ENCODE assay signal across 10 mouse cellular contexts in the genomic region with DNA sequence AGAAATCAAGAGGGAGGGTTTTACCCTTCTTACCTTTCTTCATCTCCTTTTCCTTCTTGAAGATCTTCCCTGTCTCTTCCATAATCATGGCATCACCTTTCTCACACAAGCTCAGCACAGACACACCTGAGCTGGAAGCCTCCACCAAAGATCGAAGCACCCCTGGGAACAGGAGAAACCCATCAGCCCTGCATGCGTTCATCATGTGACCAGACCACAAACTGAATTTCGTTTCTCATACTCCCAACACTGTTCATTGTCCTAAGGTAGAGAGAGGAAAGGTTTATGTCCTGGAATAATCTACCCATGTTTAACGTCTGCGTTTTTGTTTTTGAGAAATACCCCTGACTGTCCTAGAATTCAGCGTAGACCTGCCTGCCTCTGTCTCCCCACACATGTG. TPM values are rescaled to one million over a fixed set of nuclear protein-coding genes. Genes with fewer than 3 reads are reported as not detected.
DNase-seq lines count a peak whose midpoint lies in the region; ATAC-seq and TF ChIP-seq lines count a peak whose summit lies in the region.
"Had no signal": no experiment of that assay in that cellular context is flagged by ENCODE, and none has a peak within 500 bp of the region (broad histone marks: within the 10 kb centered on the region; RNA-seq: fewer than 3 reads in every experiment).

No protein-coding gene starts in this region.

- H3K79me2 ChIP-seq in myocyte (ENCODE audit: control insufficient read depth, insufficient read depth), result peaks cover 32% of the 10 kb centered on the region

- no peak for DNase-seq in forebrain, embryonic 10.5 days (ENCODE audit: extremely low spot score, low spot score)
- no peak for DNase-seq in liver, embryonic 11.5 days (ENCODE audit: low spot score)
- no peak for DNase-seq in liver
- no peak for DNase-seq in left cerebral cortex, postnatal 25 days (ENCODE audit: low spot score in 2 of 2)
- DNase-seq in layer of hippocampus, postnatal 14 days (ENCODE audit: low spot score in 2 of 2), result no peak
- DNase-seq: embryo, embryonic 11 days; lung, postnatal 14 days had no signal

- 93% methylated on average over 6 of the region's 6 CpGs for WGBS in forebrain, embryonic 10.5 days
- WGBS in forebrain, embryonic 16.5 days, result 94% methylated on average over 6 of the region's 6 CpGs
- 87% methylated on average over 6 of the region's 6 CpGs for WGBS in liver, embryonic 11.5 days
- WGBS in forebrain, embryonic 13.5 days, result 89% methylated on average over 6 of the region's 6 CpGs

- peaks cover 33% of the 10 kb centered on the region for H3K4me1 ChIP-seq in forebrain, embryonic 10.5 days
- peaks cover 16% of the 10 kb centered on the region for H3K4me1 ChIP-seq in forebrain, embryonic 16.5 days (replicated peaks; ENCODE audit: control insufficient read depth, insufficient read depth, low read length)
- H3K4me1 ChIP-seq in liver, embryonic 11.5 days (replicated peaks; ENCODE audit: control insufficient read depth, insufficient read depth, low read length), result peaks cover 9% of the 10 kb centered on the region; the same call in 1 of the 2 replicates
- peaks cover 23% of the 10 kb centered on the region for H3K4me1 ChIP-seq in forebrain, embryonic 13.5 days

- H3K27me3 ChIP-seq in forebrain, embryonic 10.5 days (ENCODE audit: poor library complexity, severe bottlenecking), result no peaks in the 10 kb centered on the region
- H3K27me3 ChIP-seq in forebrain, embryonic 16.5 days (replicated peaks; ENCODE audit: control insufficient read depth, insufficient read depth, low read length), result no peaks in the 10 kb centered on the region
- H3K27me3 ChIP-seq in liver, embryonic 11.5 days (replicated peaks; ENCODE audit: control insufficient read depth, insufficient read depth, low read length), result no peaks in the 10 kb centered on the region
- H3K27me3 ChIP-seq in forebrain, embryonic 13.5 days, result no peaks in the 10 kb centered on the region
- no peaks in the 10 kb centered on the region for H3K27me3 ChIP-seq in myocyte (ENCODE audit: control insufficient read depth, insufficient read depth, insufficient read length)

- no peak overlapping the region for H3K4me2 ChIP-seq in forebrain, embryonic 16.5 days (ENCODE audit: low read length)
- peak overlapping the region; percentile 76 for H3K4me2 ChIP-seq in liver, embryonic 11.5 days
- H3K4me2 ChIP-seq in forebrain, embryonic 13.5 days, result peak overlapping the region; percentile 94
- peak overlapping the region; percentile 93 for H3K4me2 ChIP-seq in myocyte (ENCODE audit: low read depth)

- no peaks in the 10 kb centered on the region for H3K9me3 ChIP-seq in forebrain, embryonic 10.5 days
- no peaks in the 10 kb centered on the region for H3K9me3 ChIP-seq in forebrain, embryonic 16.5 days (ENCODE audit: control insufficient read depth, low read length)
- H3K9me3 ChIP-seq in liver, embryonic 11.5 days (ENCODE audit: control insufficient read depth, low read length), result no peaks in the 10 kb centered on the region
- no peaks in the 10 kb centered on the region for H3K9me3 ChIP-seq in forebrain, embryonic 13.5 days (replicated peaks)

- H3K9ac ChIP-seq in forebrain, embryonic 16.5 days (replicated peaks; ENCODE audit: low read depth, low read length), result no peak overlapping the region
- peak overlapping the region; percentile 8; the same call in 1 of the 2 replicates for H3K9ac ChIP-seq in liver, embryonic 11.5 days (ENCODE audit: low read depth, low read length)
- H3K9ac ChIP-seq in forebrain, embryonic 13.5 days, result peak overlapping the region; percentile 96

- H3K4me3 ChIP-seq in forebrain, embryonic 10.5 days, result peak overlapping the region; percentile 73; the same call in 1 of the 2 replicates
- no peak overlapping the region for H3K4me3 ChIP-seq in forebrain, embryonic 16.5 days (replicated peaks; ENCODE audit: low read length)
- peak overlapping the region; percentile 91 for H3K4me3 ChIP-seq in liver, embryonic 11.5 days (ENCODE audit: low read depth, low read length)
- 0 out of 2 replicates have a peak overlapping the region, but pooled peaks have one; percentile 90 for H3K4me3 ChIP-seq in forebrain, embryonic 13.5 days
- peak overlapping the region; percentile 98 for H3K4me3 ChIP-seq in myocyte

- TF ChIP-seq POLR2A in myocyte (IDR thresholded peaks at IDR 0.05; ENCODE audit: insufficient read length, low read depth), result no peak

- intact Hi-C loops in left cerebral cortex, postnatal 25 days (cut with DNase I), result no loop called here

- H3K36me3 ChIP-seq in forebrain, embryonic 10.5 days (replicated peaks), result peaks cover 55% of the 10 kb centered on the region
- H3K36me3 ChIP-seq in forebrain, embryonic 16.5 days (ENCODE audit: control insufficient read depth, insufficient read depth), result peaks cover 29% of the 10 kb centered on the region
- H3K36me3 ChIP-seq in liver, embryonic 11.5 days (ENCODE audit: control insufficient read depth, insufficient read depth, low read length), result peaks cover 42% of the 10 kb centered on the region
- peaks cover 52% of the 10 kb centered on the region for H3K36me3 ChIP-seq in forebrain, embryonic 13.5 days (ENCODE audit: poor library complexity, severe bottlenecking)
- H3K36me3 ChIP-seq in myocyte (ENCODE audit: control insufficient read depth, insufficient read depth), result peaks cover 45% of the 10 kb centered on the region

- no peak for ATAC-seq in forebrain, embryonic 16.5 days
- ATAC-seq in liver, embryonic 11.5 days (replicated peaks; ENCODE audit: low FRiP score), result no peak
- no peak for ATAC-seq in forebrain, embryonic 13.5 days

- H3K27ac ChIP-seq in forebrain, embryonic 10.5 days, result no peak overlapping the region
- no peak overlapping the region for H3K27ac ChIP-seq in forebrain, embryonic 16.5 days (ENCODE audit: low read length)
- H3K27ac ChIP-seq in liver, embryonic 11.5 days (ENCODE audit: low read depth, low read length), result no peak overlapping the region
- H3K27ac ChIP-seq in forebrain, embryonic 13.5 days, result no peak overlapping the region

- no peak overlapping the region for H3ac ChIP-seq in myocyte (ENCODE audit: control insufficient read depth, insufficient read length)

TF ChIP-seq in myocyte, 11 proteins besides CTCF, POLR2A, EP300 and RAD21:
- TF ChIP-seq TCF12 (IDR thresholded peaks at IDR 0.05; ENCODE audit: insufficient read depth, poor library complexity, severe bottlenecking), result no peak
- TF ChIP-seq MYOG (IDR thresholded peaks at IDR 0.05; ENCODE audit: control insufficient read depth in 1 of 3, insufficient read depth in 1 of 3, insufficient read length in 2 of 3, low read depth in 2 of 3), result no peak
- no peak for TF ChIP-seq MYOD1 (IDR thresholded peaks at IDR 0.05; ENCODE audit: control insufficient read depth in 1 of 3, insufficient read length in 2 of 3, low read depth in 2 of 3)
- no peak for TF ChIP-seq TCF3 (IDR thresholded peaks at IDR 0.05; ENCODE audit: insufficient read length, low read depth)
- TF ChIP-seq CEBPB (IDR thresholded peaks at IDR 0.05; ENCODE audit: insufficient read depth, poor library complexity, severe bottlenecking), result no peak

RNA-seq across cellular contexts. Expression of a gene that starts 2.2 kb away (rescaled TPM):
- polyA plus RNA-seq in forebrain, embryonic 10.5 days (2016; fragmentation: Nextera tagmentation; extraction: Ambion mirVana), result 298 and 302 TPM in 2 replicates
- 149 and 152 TPM in 2 replicates for polyA plus RNA-seq in forebrain, embryonic 16.5 days (2015; fragmentation: Nextera tagmentation; extraction: Ambion mirVana)
- 384 and 397 TPM in 2 replicates for polyA plus RNA-seq in liver, embryonic 11.5 days (2014; fragmentation: Nextera tagmentation; extraction: Ambion mirVana)
- polyA plus RNA-seq in forebrain, embryonic 13.5 days (2015; fragmentation: Nextera tagmentation; extraction: Ambion mirVana), result 173 and 186 TPM in 2 replicates
- polyA plus RNA-seq in myocyte (2012; fragmentation: generic; extraction: Trizol), result 127 TPM
- 10 to 100 TPM; 56.7 to 62.7 TPM for total RNA-seq in left cerebral cortex, postnatal 25 days (2021)
- 10 to 100 TPM; 72.9 to 74.1 TPM for total RNA-seq in layer of hippocampus, postnatal 14 days (2021)

RNA-seq across cellular contexts. Expression of a gene that starts 14.4 kb away (rescaled TPM):
- 3,608 and 3,665 TPM in 2 replicates for polyA plus RNA-seq in forebrain, embryonic 10.5 days (2016; fragmentation: Nextera tagmentation; extraction: Ambion mirVana)
- 2,032 and 2,064 TPM in 2 replicates for polyA plus RNA-seq in forebrain, embryonic 16.5 days (2015; fragmentation: Nextera tagmentation; extraction: Ambion mirVana)
- 3,476 and 3,859 TPM in 2 replicates for polyA plus RNA-seq in liver, embryonic 11.5 days (2014; fragmentation: Nextera tagmentation; extraction: Ambion mirVana)
- polyA plus RNA-seq in forebrain, embryonic 13.5 days (2015; fragmentation: Nextera tagmentation; extraction: Ambion mirVana), result 2,951 and 3,131 TPM in 2 replicates
- polyA plus RNA-seq in myocyte (2012; fragmentation: generic; extraction: Trizol), result 12,553 TPM
- 1,000 to 10,000 TPM; 1,545 to 1,604 TPM for total RNA-seq in left cerebral cortex, postnatal 25 days (2021)
- 1,000 to 10,000 TPM; 1,911 to 2,072 TPM for total RNA-seq in layer of hippocampus, postnatal 14 days (2021)

RNA-seq across cellular contexts. Expression of a gene that starts 16.0 kb away (rescaled TPM):
- 11.8 and 14.0 TPM in 2 replicates for polyA plus RNA-seq in forebrain, embryonic 10.5 days (2016; fragmentation: Nextera tagmentation; extraction: Ambion mirVana)
- 20.9 and 21.7 TPM in 2 replicates for polyA plus RNA-seq in forebrain, embryonic 16.5 days (2015; fragmentation: Nextera tagmentation; extraction: Ambion mirVana)
- 9.9 and 11.1 TPM in 2 replicates for polyA plus RNA-seq in liver, embryonic 11.5 days (2014; fragmentation: Nextera tagmentation; extraction: Ambion mirVana)
- 18.3 and 19.4 TPM in 2 replicates for polyA plus RNA-seq in forebrain, embryonic 13.5 days (2015; fragmentation: Nextera tagmentation; extraction: Ambion mirVana)
- 13.8 TPM for polyA plus RNA-seq in myocyte (2012; fragmentation: generic; extraction: Trizol)
- 10 to 100 TPM; 13.2 to 13.5 TPM for total RNA-seq in left cerebral cortex, postnatal 25 days (2021)
- total RNA-seq in layer of hippocampus, postnatal 14 days (2021), result 10 to 100 TPM in 1 of 2 experiments, 1 to 10 TPM in 1; 9.1 to 12.0 TPM

RNA-seq across cellular contexts. Expression of a gene that starts 25.9 kb away (rescaled TPM):
- 3.0 and 3.1 TPM in 2 replicates for polyA plus RNA-seq in forebrain, embryonic 10.5 days (2016; fragmentation: Nextera tagmentation; extraction: Ambion mirVana)
- polyA plus RNA-seq in forebrain, embryonic 16.5 days (2015; fragmentation: Nextera tagmentation; extraction: Ambion mirVana), result 0.46 and 0.62 TPM in 2 replicates
- polyA plus RNA-seq in liver, embryonic 11.5 days (2014; fragmentation: Nextera tagmentation; extraction: Ambion mirVana), result 3.0 and 3.7 TPM in 2 replicates
- polyA plus RNA-seq in forebrain, embryonic 13.5 days (2015; fragmentation: Nextera tagmentation; extraction: Ambion mirVana), result 0.12 and 0.28 TPM in 2 replicates
- 23.3 TPM for polyA plus RNA-seq in myocyte (2012; fragmentation: generic; extraction: Trizol)
- total RNA-seq in left cerebral cortex, postnatal 25 days (2021), result 1 to 10 TPM; 5.8 to 7.6 TPM
- 1 to 10 TPM; 5.6 to 6.5 TPM for total RNA-seq in layer of hippocampus, postnatal 14 days (2021)

RNA-seq across cellular contexts. Expression of a gene that starts 37.9 kb away (rescaled TPM):
- polyA plus RNA-seq in forebrain, embryonic 10.5 days (2016; fragmentation: Nextera tagmentation; extraction: Ambion mirVana), result 8.6 and 10.3 TPM in 2 replicates
- 9.0 and 9.6 TPM in 2 replicates for polyA plus RNA-seq in forebrain, embryonic 16.5 days (2015; fragmentation: Nextera tagmentation; extraction: Ambion mirVana)
- 19.1 TPM in 2 replicates for polyA plus RNA-seq in liver, embryonic 11.5 days (2014; fragmentation: Nextera tagmentation; extraction: Ambion mirVana)
- polyA plus RNA-seq in forebrain, embryonic 13.5 days (2015; fragmentation: Nextera tagmentation; extraction: Ambion mirVana), result 7.0 and 7.7 TPM in 2 replicates
- 166 TPM for polyA plus RNA-seq in myocyte (2012; fragmentation: generic; extraction: Trizol)
- total RNA-seq in left cerebral cortex, postnatal 25 days (2021), result 1 to 10 TPM; 7.9 to 8.0 TPM
- 1 to 10 TPM; 8.6 to 9.1 TPM for total RNA-seq in layer of hippocampus, postnatal 14 days (2021)
